Mouse (Mus musculus) embryonic facial prominence, embryonic 12.5 days (tissue): ENCODE measurements around the gene Tbc1d10b. TPM values are rescaled to one million over a fixed set of nuclear protein-coding genes. Genes with fewer than 3 reads are reported as not detected.
"Not testable (repeated sequence)": the region's sequence is repeated elsewhere in the genome, so short reads cannot be mapped to it uniquely, and the experiment has no call there.

Source experiments
- ATAC-seq: fragments of 200-750 bp; cut with Nextera tagmentation; 2 replicates; pipeline ENCODE4 v1.8.0; 2017; ENCODE audit not compliant: insufficient number of reproducible peaks, insufficient read depth, low FRiP score, low TSS enrichment
- H3K27ac ChIP-seq: fragments of 300-500 bp; sonication (generic); 2 replicates; pipeline ENCODE4 v1.5.1; 2016; ENCODE audit warnings: mild to moderate bottlenecking
- H3K27me3 ChIP-seq: fragments of 300-500 bp; sonication (generic); 2 replicates; pipeline ENCODE4 v1.6.1; 2016; ENCODE audit warnings: mild to moderate bottlenecking, moderate library complexity
- H3K36me3 ChIP-seq: fragments of 300-500 bp; sonication (generic); 2 replicates; pipeline ENCODE4 v1.6.1; 2016; ENCODE audit warnings: mild to moderate bottlenecking
- H3K4me1 ChIP-seq: fragments of 300-500 bp; sonication (generic); 2 replicates; pipeline ENCODE4 v1.6.1; 2016
- H3K4me2 ChIP-seq: fragments of 300-500 bp; sonication (generic); replicated peaks from 2 replicates; pipeline ENCODE4 v1.6.1; 2016; ENCODE audit warnings: mild to moderate bottlenecking, moderate library complexity
- H3K4me3 ChIP-seq: fragments of 300-500 bp; sonication (generic); 2 replicates; pipeline ENCODE4 v1.5.1; 2016; ENCODE audit warnings: mild to moderate bottlenecking
- H3K9ac ChIP-seq: fragments of 300-500 bp; sonication (generic); 2 replicates; pipeline ENCODE4 v1.6.1; 2016; ENCODE audit warnings: mild to moderate bottlenecking, moderate library complexity
- H3K9me3 ChIP-seq: fragments of 300-500 bp; sonication (generic); 2 replicates; pipeline ENCODE4 v1.6.1; 2016; ENCODE audit warnings: mild to moderate bottlenecking, moderate library complexity
- WGBS: fragments of 180-500 bp; shearing (Covaris S2); methylation state at CpG from one replicate; pipeline ENCODE4 v1.1.7; 2016; 5-methylcytosine and 5-hydroxymethylcytosine counted together
- polyA plus RNA-seq: library from polyadenylated mRNA; unstranded; fragments of >200 nt; fragmentation: Nextera tagmentation; extraction: Ambion mirVana; gene quantifications from 2 replicates; pipeline ENCODE4 v1.2.1, GENCODE M21; 2016

The Tbc1d10b gene
- polyA plus RNA-seq, 1 experiment from 2014 or later: 41.1 TPM

DNA sequence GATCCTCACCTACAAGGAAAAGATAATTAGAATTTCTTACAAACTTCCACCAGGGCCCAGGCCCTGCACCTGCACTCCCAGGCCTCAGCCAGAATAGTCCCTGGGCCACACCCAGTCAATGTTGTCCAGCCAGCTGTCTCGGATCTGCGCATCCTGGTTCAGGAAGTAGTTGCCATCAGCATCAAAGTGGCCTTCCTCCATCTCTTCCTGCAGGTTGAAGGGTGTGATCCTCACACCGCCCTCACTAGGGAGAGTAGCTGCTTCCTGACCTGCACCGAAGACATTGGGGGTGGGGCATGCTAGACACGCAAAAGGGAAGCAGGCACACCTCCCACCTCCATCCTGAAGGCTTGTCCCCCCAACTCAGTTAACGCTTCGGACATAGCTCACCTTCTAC, 13.6 kb downstream of the Tbc1d10b start:
- 80% methylated on average over 7 of the region's 7 CpGs for WGBS
- ATAC-seq: no peak
- Histone ChIP-seq H3K36me3 (peaks cover 67% of the 10 kb centered on the region), H3K4me2 (peak overlapping the region; percentile 87), H3K9ac (peak overlapping the region; percentile 77), H3K4me3 (peak overlapping the region; percentile 61), H3K9me3 (no peaks in the 10 kb centered on the region), H3K4me1 (peaks cover 23% of the 10 kb centered on the region), H3K27ac (0 out of 2 replicates have a peak overlapping the region, but pooled peaks have one; percentile 91), H3K27me3 (no peaks in the 10 kb centered on the region)

DNA sequence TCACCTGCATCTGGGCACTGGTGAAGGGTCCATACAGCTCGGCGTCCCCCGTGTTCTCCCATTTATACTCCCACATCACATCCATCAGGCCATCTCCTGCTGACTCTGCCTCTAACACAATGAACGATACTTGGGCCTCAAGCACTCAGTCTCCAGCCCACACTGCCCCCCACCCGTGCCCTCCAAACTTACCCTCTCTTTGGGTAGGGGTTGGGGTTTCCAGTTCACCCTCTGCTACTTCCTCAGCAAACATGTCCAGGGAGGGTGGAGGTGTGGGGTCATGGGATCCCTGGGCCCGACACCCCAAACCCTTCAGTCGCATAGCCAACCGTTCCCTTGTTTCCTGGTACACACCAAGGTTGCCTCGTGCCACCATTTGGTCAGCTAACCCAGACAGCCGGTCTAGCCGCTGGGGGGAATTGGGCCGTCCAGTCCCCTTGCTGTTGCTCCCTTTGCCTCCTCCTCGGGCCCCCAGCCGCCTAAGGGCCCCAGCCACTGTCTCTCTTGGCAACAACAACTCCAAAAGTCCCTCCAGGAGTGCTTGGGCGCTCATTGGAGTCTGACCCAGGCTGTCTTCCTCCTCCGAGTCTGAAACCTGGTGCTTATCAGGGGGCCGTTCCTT, 14.1 kb downstream of the Tbc1d10b start:
- H3K27ac ChIP-seq: no peak overlapping the region
- peak overlapping the region; percentile 77; the same call in 1 of the 2 replicates for H3K9ac ChIP-seq
- H3K9me3 ChIP-seq: no peaks in the 10 kb centered on the region
- H3K27me3 ChIP-seq: no peaks in the 10 kb centered on the region
- peaks cover 23% of the 10 kb centered on the region for H3K4me1 ChIP-seq
- ATAC-seq: no peak
- H3K36me3 ChIP-seq: peaks cover 61% of the 10 kb centered on the region
- 93% methylated on average over 17 of the region's 17 CpGs for WGBS
- H3K4me2 ChIP-seq: peak overlapping the region; percentile 87
- peak overlapping the region; percentile 61 for H3K4me3 ChIP-seq

DNA sequence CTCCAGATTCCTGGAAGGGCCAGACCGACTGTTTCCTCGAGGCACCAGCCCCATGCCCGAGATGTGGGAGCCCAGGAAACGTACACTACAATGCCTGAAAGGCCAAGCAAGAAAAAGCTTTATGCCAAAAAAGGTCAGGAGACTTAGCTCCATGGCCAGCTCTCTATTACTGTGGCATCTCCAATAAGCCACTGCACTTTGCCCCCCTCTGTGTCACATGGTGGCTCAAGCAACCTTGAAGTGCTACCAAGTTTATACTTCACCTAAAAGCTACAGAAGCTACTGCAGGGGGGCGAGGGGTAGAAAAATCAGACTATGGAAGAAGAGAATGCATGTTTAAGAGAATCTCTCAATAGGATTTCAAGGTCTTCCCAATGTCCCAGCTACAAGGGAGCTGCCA, 15.3 kb downstream of the Tbc1d10b start:
- ATAC-seq: no peak
- H3K9me3 ChIP-seq: no peaks in the 10 kb centered on the region
- H3K36me3 ChIP-seq: peaks cover 50% of the 10 kb centered on the region
- H3K27me3 ChIP-seq: no peaks in the 10 kb centered on the region
- no peak overlapping the region for H3K4me2 ChIP-seq
- WGBS: 94% methylated on average over 5 of the region's 5 CpGs
- no peak overlapping the region for H3K9ac ChIP-seq
- no peak overlapping the region for H3K27ac ChIP-seq
- no peak overlapping the region for H3K4me3 ChIP-seq
- peaks cover 23% of the 10 kb centered on the region for H3K4me1 ChIP-seq

DNA sequence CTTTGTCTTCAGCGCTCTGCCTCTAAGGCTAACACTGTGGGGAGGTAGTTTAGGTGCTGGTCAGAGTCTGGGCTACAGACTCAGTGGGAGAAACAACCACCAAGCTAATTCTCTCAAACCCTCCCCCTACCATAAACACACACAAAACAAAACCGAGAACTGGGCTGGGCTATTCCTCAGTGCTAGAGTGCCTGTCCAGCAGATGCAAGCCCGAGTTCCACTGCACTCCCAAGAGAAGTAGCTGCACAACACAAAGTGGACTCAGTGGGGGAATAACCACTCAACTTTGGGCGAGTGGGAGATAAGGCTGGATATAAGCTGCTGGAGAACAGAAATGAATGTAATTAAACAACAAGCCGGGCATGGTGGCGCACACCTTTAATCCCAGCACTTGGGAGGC, 17.6 kb downstream of the Tbc1d10b start:
- H3K4me1 ChIP-seq: peaks cover 13% of the 10 kb centered on the region
- no peak overlapping the region for H3K4me2 ChIP-seq
- no peaks in the 10 kb centered on the region for H3K9me3 ChIP-seq
- no peak overlapping the region for H3K27ac ChIP-seq
- no peak for ATAC-seq
- H3K27me3 ChIP-seq: no peaks in the 10 kb centered on the region
- WGBS: 87% methylated on average over 6 of the region's 6 CpGs
- H3K4me3 ChIP-seq: no peak overlapping the region
- no peak overlapping the region for H3K9ac ChIP-seq
- H3K36me3 ChIP-seq: peaks cover 38% of the 10 kb centered on the region

DNA sequence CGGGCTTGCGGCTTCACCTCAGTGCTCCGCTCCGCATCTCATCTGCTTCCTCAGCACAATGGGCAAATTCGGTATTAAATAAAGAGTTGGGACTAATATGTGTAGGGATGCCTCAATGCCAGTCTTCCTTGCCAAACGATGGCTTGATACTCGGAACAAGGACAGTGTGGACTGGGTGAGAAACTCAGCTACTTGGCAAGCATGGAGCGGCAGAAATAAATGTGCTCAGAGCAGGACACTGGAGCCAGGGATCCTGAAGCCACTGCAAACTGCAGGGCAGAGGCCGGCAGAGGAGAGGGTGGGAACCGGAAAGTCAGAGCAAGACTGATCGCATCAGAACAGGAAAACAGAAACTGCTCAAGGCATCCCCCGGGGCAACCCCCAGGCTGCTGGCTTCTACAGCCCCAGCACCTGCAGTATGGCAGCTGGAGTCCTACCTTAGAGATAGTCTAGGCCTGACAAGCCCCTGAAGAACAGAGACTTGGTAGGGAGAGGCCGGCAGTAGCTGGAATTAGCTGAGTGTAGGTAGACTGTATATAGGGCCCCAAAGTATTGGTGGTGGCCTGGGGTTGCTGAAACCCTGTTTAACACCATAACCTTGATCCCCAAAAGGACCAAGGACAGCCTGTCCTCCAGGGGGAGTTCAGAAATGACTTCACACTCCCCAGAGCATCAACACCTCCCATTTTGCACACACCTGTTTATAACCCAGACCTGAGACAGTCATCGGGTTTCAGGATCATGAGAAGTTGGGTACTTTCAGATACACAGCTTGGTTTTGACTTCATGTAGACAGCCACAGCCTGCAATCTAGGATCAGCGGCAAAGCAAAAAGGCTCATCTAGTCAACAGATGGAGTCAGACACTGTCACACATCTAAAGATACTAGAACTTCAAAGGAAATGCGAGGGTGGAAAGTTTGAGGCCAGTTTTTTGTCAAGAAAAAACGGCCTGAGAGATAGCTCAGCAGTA, 19.7 kb downstream of the Tbc1d10b start:
- Histone ChIP-seq H3K9me3 (no peaks in the 10 kb centered on the region), H3K27me3 (no peaks in the 10 kb centered on the region), H3K36me3 (peaks cover 27% of the 10 kb centered on the region), H3K4me3 (no peak overlapping the region), H3K4me1 (no peaks in the 10 kb centered on the region), H3K9ac (no peak overlapping the region), H3K4me2 (no peak overlapping the region), H3K27ac (no peak overlapping the region)
- 81% methylated on average over 17 of the region's 17 CpGs for WGBS
- ATAC-seq: no peak

DNA sequence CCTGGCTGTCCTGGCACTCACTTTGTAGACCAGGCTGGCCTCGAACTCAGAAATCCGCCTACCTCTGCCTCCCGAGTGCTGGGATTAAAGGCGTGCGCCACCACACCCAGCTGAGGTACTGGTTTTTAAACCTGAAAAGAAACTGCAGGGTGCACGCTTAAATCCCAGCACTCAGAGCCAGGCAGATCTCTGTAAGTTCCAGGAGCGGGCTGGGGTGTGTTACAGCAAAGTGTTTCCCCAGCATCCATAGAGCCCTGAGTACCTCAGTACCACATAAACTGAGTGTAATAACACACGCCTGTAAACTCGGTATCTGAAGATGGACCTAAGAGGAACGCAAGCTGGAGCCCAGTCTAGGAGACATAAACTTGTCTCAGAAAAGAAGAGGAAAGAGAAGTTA, 20.9 kb downstream of the Tbc1d10b start:
- no peaks in the 10 kb centered on the region for H3K27me3 ChIP-seq
- H3K9ac ChIP-seq: no peak overlapping the region
- no peak for ATAC-seq
- H3K36me3 ChIP-seq: peaks cover 14% of the 10 kb centered on the region
- H3K4me2 ChIP-seq: no peak overlapping the region
- no peak overlapping the region for H3K27ac ChIP-seq
- H3K9me3 ChIP-seq: no peaks in the 10 kb centered on the region
- 67% methylated on average over 10 of the region's 10 CpGs for WGBS
- H3K4me1 ChIP-seq: no peaks in the 10 kb centered on the region
- H3K4me3 ChIP-seq: no peak overlapping the region

DNA sequence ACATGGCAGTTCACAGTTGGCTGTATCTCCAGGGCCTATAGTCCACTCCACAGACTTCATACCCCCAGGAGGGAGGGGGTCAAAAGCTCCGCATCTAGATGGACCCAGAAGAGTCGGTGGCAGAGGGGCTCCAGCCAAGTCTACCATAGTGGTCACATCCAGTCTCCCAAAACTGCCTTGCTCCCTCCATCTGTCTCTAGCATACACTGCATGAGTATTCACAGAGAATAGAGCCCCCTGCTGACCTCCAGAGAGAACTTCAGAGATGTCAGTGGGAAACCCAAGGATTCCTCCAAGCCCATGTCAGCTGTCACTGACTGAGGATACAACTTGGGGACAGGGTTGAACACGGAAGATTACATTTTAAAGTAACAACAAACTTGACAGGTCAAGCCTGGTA, 22.7 kb downstream of the Tbc1d10b start:
- Histone ChIP-seq H3K9me3 (no peaks in the 10 kb centered on the region), H3K36me3 (no peaks in the 10 kb centered on the region), H3K4me2 (no peak overlapping the region), H3K27me3 (no peaks in the 10 kb centered on the region), H3K9ac (no peak overlapping the region), H3K27ac (no peak overlapping the region), H3K4me3 (no peak overlapping the region), H3K4me1 (no peaks in the 10 kb centered on the region)
- no peak for ATAC-seq
- WGBS: 63% methylated on average over 3 of the region's 3 CpGs

DNA sequence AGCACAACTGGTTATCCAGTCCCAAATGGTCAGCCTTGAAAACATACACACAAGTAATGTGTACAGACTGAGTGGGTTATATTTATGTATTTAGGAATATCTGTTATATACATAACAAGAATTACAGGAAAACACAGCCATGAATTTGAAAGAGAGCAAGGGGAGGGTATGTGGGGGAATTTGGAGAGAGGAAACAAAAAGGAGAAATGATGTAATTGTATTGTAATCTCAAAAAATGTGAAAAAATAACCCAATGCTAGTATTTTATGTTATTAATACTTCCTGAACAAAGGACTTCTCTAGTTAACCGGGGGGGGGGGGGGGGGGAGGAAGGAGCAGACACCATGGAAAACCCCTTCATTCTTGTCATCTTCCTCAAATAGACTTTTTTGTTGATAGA, 23.5 kb downstream of the Tbc1d10b start:
- 17% methylated on average over 1 of the region's 1 CpGs for WGBS
- no peak overlapping the region for H3K4me2 ChIP-seq

DNA sequence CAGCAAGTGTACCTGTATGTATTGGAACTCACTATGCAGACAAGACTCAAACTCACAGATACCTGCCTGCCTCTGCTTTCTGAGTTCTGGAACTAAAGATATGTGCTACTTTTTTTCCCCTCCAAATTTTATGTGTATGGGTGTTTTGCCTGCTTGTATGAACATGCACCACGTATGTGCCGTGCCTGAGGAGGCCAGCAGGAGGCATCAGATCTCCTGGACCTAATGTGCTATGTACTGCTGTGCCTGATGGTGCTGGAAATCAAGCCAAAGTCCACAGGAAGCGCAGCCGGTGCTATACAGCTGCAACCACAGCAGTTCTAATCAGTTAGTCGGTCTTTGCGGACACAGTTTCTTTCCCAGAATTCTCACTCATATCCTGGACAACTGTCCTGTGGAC, 24.4 kb downstream of the Tbc1d10b start:
- H3K4me3 ChIP-seq: no peak overlapping the region
- H3K9ac ChIP-seq: no peak overlapping the region
- no peaks in the 10 kb centered on the region for H3K9me3 ChIP-seq
- H3K27me3 ChIP-seq: no peaks in the 10 kb centered on the region
- WGBS: 76% methylated on average over 6 of the region's 6 CpGs
- no peak overlapping the region for H3K27ac ChIP-seq
- H3K4me1 ChIP-seq: no peaks in the 10 kb centered on the region
- no peak for ATAC-seq
- H3K36me3 ChIP-seq: no peaks in the 10 kb centered on the region
- H3K4me2 ChIP-seq: no peak overlapping the region

More for the DNA sequence above, 23.5 kb downstream of the Tbc1d10b start:
- Histone ChIP-seq H3K9me3 (no peaks in the 10 kb centered on the region), H3K4me1 (no peaks in the 10 kb centered on the region), H3K4me3 (no peak overlapping the region), H3K36me3 (no peaks in the 10 kb centered on the region), H3K27me3 (no peaks in the 10 kb centered on the region), H3K27ac (no peak overlapping the region), H3K9ac (no peak overlapping the region)
- ATAC-seq: no peak

DNA sequence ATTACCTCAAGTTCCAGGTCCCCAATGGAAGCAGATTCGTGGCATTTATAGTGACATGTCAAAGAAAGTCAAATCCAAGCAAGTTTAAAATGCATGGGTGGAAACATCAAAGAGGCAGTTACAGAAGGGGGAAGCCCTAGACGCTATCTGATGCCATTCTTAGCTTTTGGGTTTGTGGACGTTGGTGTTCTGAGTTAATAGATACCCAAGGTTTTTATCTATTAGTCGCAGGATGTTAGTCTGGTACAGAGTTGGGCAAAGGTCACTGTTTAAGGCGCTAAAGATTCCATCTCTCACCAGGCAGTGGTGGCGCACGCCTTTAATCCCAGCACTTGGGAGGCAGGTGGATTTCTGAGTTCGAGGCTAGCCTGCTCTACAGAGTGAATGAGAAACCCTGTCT, 24.9 kb downstream of the Tbc1d10b start:
- Histone ChIP-seq H3K9me3 (no peaks in the 10 kb centered on the region), H3K4me2 (no peak overlapping the region), H3K9ac (no peak overlapping the region), H3K4me1 (no peaks in the 10 kb centered on the region), H3K27ac (no peak overlapping the region), H3K36me3 (no peaks in the 10 kb centered on the region), H3K4me3 (no peak overlapping the region), H3K27me3 (no peaks in the 10 kb centered on the region)
- 82% methylated on average over 8 of the region's 8 CpGs for WGBS
- no peak for ATAC-seq

DNA sequence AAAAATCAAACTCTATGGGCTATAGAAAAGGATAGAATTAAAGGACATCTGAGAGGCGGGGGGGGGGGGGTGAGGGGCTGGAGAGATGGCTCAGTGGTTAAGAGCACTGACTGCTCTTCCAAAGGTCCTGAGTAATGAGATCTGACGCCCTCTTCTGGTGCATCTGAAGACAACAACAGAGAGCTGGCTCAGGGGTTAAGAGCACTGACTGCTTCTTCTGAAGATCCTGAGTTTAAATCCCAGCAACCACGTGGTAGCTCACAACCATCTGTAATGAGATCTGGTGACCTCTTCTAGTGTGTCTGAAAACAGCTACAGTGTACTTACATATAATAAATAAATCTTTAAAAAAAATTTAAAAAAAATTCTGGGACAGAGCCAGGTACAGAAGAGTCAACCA, 26.5 kb downstream of the Tbc1d10b start:
- not testable (repeated sequence) for ATAC-seq, H3K4me3 ChIP-seq, H3K27me3 ChIP-seq, H3K9ac ChIP-seq, H3K9me3 ChIP-seq, H3K27ac ChIP-seq, H3K36me3 ChIP-seq, H3K4me2 ChIP-seq, H3K4me1 ChIP-seq
- 36% methylated on average over 3 of the region's 3 CpGs for WGBS

DNA sequence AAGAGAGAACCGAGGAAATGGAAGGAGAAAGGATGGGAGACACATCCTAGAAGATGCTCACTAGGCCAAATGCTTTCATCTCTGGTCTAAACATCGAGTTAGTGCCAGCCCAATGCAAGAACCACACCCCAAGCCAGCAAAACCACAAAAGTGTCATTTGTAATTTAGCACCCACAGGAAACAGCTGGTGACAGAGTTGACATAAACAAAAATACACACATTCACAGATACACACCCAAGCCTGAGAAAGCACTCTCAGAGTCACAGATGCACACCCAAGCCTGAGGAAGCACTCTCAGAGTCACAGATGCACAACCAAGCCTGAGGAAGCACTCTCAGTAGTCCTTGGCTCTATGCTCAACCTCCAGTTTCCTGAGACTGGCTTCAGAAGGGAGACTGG, 27.5 kb downstream of the Tbc1d10b start:
- Histone ChIP-seq H3K4me2 (no peak overlapping the region), H3K27ac (no peak overlapping the region), H3K9ac (no peak overlapping the region), H3K4me3 (no peak overlapping the region), H3K4me1 (no peaks in the 10 kb centered on the region), H3K36me3 (no peaks in the 10 kb centered on the region), H3K9me3 (no peaks in the 10 kb centered on the region), H3K27me3 (no peaks in the 10 kb centered on the region)
- WGBS: 70% methylated on average over 2 of the region's 2 CpGs
- ATAC-seq: no peak
